Mouse (Mus musculus) stomach, postnatal 0 days (tissue): ENCODE data around the gene Malsu1.

Experiments used
- CTCF ChIP-seq: IDR thresholded peaks from 2 replicates; pipeline ENCODE4 v1.5.1; 2016; ENCODE audit warnings: antibody characterized with exemption, low read depth, mild to moderate bottlenecking, moderate library complexity
- EP300 ChIP-seq: optimal IDR thresholded peaks from 2 replicates; pipeline ENCODE3; 2016; ENCODE audit warnings: antibody characterized with exemption

DNA sequence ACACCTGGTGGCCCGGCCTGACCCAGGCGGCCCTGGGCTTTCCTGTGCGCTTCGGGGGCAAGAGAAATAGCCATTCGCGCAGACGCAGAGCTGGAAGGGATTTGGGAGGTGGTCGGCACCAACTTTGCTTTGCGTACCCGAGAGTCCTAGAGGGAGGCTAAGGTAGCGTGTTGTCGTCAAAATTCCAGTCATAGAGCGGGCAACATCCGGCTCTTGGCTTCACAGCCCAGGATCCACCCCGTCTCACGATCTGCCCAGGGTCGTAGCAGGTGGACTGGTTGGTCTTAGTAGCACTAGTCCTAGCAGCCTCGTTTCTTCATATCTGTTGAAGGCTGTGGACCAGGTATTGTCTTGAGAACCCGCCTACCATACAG lies 509 bp downstream of the Malsu1 start:
- TF ChIP-seq CTCF (no peak), EP300 (no peak)
